Mouse (Mus musculus) retina, postnatal 1 day (tissue): ENCODE data around the gene Mtmr1.
"Not testable (repeated sequence)": the region's sequence is repeated elsewhere in the genome, so short reads cannot be mapped to it uniquely, and the experiment has no call there.

Experiments used
- DNase-seq: peaks from one replicate; pipeline ENCODE4 v3.0.0-alpha.2; 2012

The Mtmr1 gene

GRCm38 (mm10) chrX:71364554-71364991, at the start of gene Mtmr1:
TSS of gene Mtmr1 (plus strand) at chrX:71364760.
- DNase-seq = peak; percentile 85

- no peak for DNase-seq
Observed at GRCm38 (mm10) chrX:71352033-71352432, 12.5 kb upstream of the Mtmr1 start.

GRCm38 (mm10) chrX:71355331-71355730, 9.2 kb upstream of the Mtmr1 start:
- no peak for DNase-seq

- DNase-seq = not testable (repeated sequence)
Observed at GRCm38 (mm10) chrX:71361793-71362192, 2.8 kb upstream of the Mtmr1 start.

- DNase-seq = no peak
Observed at GRCm38 (mm10) chrX:71364062-71364461, 498 bp upstream of the Mtmr1 start.

GRCm38 (mm10) chrX:71365011-71365410, 451 bp downstream of the Mtmr1 start:
- peak; percentile 50 for DNase-seq

- DNase-seq = peak; percentile 1
Observed at GRCm38 (mm10) chrX:71365510-71365909, 950 bp downstream of the Mtmr1 start.

GRCm38 (mm10) chrX:71366973-71367372, 2.4 kb downstream of the Mtmr1 start:
- DNase-seq = no peak

- DNase-seq = no peak
Observed at GRCm38 (mm10) chrX:71376781-71377180, 12.2 kb downstream of the Mtmr1 start.

- DNase-seq = no peak
Observed at GRCm38 (mm10) chrX:71378435-71378834, 13.9 kb downstream of the Mtmr1 start.

- DNase-seq = peak; percentile 41
Observed at GRCm38 (mm10) chrX:71381571-71381970, 17.0 kb downstream of the Mtmr1 start.

GRCm38 (mm10) chrX:71396326-71396725, 31.8 kb downstream of the Mtmr1 start:
- no peak for DNase-seq

GRCm38 (mm10) chrX:71406290-71406689, 41.7 kb downstream of the Mtmr1 start:
- DNase-seq = no peak

- no peak for DNase-seq
Observed at GRCm38 (mm10) chrX:71408386-71408785, 43.8 kb downstream of the Mtmr1 start.

- DNase-seq = no peak
Observed at GRCm38 (mm10) chrX:71412776-71413175, 48.2 kb downstream of the Mtmr1 start.

GRCm38 (mm10) chrX:71413616-71414015, 49.1 kb downstream of the Mtmr1 start:
- DNase-seq = no peak

GRCm38 (mm10) chrX:71424852-71425251, 60.3 kb downstream of the Mtmr1 start:
- DNase-seq = no peak

GRCm38 (mm10) chrX:71425746-71426519, 61.4 kb downstream of the Mtmr1 start:
- DNase-seq = peak; percentile 77

- DNase-seq = no peak
Observed at GRCm38 (mm10) chrX:71427491-71427890, 62.9 kb downstream of the Mtmr1 start.

GRCm38 (mm10) chrX:71430900-71431299, 66.3 kb downstream of the Mtmr1 start:
- DNase-seq = no peak

- DNase-seq = peak; percentile 45
Observed at GRCm38 (mm10) chrX:71434448-71434847, 69.9 kb downstream of the Mtmr1 start.

- DNase-seq = peak; percentile 69
Observed at GRCm38 (mm10) chrX:71434860-71435259, 70.3 kb downstream of the Mtmr1 start.

- DNase-seq = no peak
Observed at GRCm38 (mm10) chrX:71435542-71435941, 71.0 kb downstream of the Mtmr1 start.

GRCm38 (mm10) chrX:71439473-71439872, 74.9 kb downstream of the Mtmr1 start:
- no peak for DNase-seq

GRCm38 (mm10) chrX:71442916-71443315, 78.4 kb downstream of the Mtmr1 start:
- DNase-seq = no peak
